Mouse (Mus musculus): ENCODE results near the gene Tgfbr3.

Gene Tgfbr3

DNA sequence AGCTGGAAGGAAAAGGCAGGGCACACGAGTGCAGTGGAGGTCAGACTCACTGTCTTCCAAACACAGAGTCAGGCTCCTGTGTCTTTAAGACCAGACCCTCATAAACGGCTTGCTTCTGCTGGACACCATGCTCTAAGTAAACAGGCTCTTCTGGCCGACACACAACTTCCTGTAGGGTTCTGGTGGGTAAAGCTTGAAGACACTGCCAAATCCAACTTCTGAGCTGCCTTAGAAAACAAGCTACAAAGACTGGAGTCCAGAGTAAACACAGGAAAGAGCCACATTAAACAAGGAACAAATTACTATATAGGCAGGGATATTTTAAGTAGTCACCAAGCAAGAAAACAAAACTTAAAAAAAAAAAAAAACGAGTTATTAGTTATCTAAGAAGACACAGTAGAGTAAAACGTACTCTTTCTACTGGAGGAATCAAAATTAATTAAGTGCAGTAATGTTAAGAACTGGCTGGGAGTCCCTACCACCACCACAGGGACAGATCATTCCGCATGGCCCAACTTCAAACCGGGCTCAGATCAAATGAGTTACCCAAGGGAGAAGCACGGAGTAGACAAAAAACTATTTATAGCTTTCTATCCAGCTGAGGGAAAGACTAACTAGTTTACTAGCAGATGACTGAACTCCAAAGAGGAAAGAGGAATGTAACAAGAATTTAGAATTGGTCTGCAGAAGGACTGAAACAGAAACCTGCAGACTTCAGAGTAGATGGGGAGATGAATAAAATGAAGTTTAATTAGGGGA, 86.4 kb downstream of the Tgfbr3 start:
- DNase-seq, result peak; percentile 93

DNA sequence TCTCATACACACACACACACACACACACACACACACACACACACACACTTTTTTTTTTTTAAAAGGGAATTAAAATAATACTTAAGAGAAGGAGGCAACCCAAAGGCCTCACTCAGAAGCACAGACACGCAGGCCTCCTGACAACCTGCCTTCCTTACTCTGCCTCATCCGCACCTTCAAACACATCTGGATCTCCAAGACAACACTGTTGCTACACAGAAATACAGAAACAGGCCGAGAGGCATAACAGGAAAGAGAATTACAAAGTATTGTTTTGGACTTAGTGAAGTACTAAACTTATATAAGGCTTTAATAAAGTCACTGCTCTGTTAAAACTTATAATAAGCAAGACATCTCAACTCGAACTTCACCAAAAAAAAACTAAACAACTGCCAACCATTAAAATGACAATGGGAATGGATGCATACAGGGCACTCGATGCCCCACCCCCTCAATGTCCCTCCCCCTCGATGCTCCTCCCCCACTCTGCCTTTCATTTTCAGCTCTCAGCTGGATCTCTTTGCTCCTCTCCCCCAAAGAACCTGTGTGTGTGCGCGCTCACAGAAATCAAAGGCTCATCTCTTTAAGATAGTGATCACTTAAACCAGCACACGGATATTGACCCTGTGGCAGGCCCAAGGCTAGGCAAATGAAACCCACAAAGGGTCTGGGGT, 87.8 kb downstream of the Tgfbr3 start:
- peak; percentile 79 for DNase-seq

DNA sequence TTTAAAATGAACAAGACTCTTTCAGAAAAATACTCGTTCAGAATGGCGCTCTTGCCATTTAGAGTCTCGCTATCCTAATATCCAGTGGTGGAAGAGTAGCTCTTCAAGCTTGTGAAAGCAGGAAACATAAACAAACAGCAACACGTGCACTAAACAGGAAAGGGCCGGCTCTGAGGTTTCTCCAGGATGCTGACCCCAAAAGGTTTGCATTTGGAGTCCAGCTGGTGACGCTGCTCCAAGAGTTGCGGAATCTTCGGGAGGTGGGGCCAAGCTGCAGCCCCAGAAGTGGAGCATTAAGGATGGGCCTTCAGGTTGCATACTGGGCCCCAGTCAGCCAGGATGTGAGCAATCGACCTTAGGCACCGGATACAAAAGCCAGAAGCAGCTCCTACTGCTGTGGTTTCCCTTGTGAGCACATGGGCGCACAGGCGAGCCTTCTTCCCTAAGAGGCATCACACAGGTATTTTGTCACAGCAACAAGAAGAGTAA, 88.5 kb downstream of the Tgfbr3 start:
- peak; percentile 97 for DNase-seq

DNA sequence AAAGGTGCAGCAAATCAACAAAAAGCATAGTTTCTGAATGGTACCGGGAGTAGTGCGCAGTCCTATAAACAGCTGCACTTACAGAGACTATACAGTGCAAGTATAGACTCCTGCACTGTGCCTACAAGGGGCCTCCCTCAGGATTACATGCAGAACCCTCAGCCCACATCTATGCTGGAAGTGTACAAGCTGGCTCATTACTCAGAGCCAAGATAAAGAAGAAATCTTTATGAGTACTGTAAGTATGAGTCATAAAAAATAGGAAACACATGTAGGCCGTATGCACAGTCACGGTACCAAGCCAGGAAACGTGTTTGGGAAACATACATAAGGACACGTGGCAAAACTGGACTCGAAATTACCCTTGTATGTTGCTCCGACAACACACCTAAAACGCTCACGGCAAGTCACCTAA, 89.2 kb downstream of the Tgfbr3 start:
- DNase-seq, result peak; percentile 76

DNA sequence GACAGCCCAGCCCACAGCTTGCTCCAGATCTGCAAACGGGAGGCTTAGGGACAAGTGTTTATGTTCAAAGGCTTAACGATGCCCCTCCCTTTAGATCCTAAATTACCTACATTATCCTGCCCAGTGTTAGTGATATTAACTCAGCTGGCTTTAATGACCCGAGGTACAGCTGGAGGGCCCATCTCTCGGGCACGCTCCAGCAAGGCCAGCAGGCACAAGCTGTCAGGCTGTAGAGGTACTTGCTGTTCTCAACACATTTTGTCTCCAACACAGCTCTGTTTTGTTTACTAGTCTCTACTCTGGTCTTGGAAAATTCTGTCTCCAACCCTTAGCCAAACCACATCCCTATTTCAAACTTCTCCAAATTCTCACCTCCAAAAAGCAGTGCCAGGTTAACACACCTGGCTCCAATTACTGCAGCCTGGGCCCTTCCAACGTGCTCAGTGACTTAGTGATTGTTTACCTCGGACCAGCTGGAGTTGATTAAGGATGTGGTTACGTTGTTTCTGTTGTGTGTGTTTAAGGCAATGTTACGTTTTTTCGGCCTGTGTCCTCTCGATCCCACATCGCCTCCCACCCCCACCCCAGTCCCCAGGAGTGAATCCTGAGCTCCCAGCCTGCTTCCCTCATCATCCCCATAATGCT, 93.6 kb downstream of the Tgfbr3 start:
- peak; percentile 94 for DNase-seq

DNA sequence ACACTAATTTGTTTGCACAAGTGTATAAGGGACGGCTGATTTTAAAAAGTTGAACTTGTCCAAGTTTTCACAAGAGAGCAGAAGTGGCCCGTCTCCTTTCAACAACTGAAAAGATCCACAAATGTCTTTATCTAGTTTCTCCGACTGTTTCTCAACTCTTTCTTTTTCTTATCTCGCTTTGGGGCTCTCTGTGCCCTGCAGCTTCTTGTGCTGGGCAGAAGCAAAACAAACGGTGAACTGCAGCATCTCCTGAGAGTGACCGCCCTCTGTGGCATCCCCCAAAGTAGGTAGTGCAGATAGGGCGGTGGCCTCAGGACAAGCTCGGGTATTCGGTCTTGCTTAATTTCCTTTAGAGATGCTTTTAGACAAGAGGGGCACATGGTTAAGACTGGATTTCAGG, 96.3 kb downstream of the Tgfbr3 start:
- DNase-seq, result peak; percentile 61

DNA sequence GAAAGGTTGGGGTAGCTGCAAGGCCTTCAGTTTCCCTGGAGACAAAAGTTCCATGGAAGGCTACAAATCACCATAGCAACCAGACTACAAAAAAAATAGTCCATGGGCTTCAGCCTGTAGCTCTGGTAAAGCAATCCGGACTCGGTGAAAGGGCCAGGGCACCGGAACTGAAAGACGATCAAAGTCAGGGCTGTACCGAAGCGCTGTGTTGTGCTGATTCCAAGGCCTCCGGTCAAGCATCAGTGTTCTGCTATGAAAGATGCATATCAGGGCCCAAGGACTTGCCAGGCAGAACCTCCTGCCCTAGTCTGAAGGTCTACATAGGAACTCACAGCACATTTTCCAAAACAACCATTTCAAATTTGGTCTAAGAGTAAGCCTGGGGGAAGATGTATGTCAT, 97.1 kb downstream of the Tgfbr3 start:
- DNase-seq, result peak; percentile 84

DNA sequence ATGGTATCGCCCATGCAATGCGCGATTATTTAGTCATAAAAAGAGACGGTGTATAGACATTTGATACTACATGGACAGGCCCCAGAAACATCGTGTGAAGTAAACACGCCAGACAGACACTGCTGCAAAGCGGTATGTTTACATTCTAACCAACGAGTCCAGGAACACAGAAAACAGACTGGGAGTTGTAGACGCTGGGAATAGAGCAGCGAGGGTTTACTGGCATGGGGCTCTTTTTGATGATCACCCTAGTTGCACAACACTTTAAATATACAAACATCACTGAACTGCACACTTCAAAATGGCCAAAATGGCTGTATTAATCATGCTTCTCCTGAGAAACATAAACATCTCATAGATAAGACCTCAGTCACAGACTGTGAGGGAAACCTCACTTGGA, 100.9 kb downstream of the Tgfbr3 start:
- peak; percentile 79 for DNase-seq

DNA sequence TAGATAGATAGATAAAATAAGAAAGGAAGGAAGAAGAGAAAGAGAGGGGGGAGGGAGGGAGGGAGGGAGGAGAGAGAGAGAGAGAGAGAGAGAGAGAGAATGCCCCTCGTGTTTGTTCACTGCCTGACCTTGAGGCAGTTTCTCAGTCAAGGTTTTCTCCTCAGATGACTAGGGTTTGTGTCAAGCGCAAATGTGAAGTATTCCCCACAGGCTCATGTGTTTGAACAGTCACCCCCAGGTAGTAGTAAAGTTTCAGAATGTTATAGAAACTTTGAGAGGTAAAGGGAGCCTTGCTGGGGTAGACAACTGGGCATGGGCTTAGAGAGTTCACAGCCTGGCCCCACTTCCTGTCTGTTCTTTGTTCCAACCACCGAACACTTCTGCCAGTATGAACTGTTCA, 103.2 kb downstream of the Tgfbr3 start:
- DNase-seq, result peak; percentile 31

DNA sequence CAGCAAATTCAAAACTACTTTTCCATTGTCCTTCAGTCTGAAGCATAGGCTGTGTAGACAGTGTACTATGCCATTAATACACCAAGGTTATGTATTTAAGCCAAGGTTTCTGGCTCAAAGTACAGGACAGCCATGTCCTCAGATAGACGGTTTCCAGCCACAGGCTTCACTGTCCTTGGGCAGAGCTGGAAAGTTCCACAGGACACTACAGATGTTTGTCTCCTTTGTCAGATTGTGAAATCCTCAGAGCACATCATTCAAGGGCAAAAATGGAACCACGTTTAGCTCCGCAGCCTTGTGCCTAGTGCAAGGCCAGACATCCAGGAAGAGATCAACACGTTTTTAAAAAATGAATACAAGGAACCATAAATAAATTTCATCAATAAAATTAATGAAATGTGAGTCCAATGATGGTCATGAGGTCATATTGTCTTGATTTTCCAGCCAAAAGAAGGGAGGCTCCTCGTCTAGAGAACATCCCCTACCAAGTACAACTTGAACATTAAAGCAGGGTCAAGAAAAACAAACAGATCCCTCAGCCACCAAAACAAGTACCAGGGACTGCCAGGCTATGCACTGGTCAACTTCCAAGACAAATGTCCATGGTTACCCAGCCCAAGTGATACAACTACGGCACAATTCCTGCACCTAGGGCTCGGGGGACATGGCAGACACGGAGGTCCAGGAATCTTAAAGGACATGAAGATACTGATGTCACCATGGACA, 105.1 kb downstream of the Tgfbr3 start:
- peak; percentile 94 for DNase-seq

DNA sequence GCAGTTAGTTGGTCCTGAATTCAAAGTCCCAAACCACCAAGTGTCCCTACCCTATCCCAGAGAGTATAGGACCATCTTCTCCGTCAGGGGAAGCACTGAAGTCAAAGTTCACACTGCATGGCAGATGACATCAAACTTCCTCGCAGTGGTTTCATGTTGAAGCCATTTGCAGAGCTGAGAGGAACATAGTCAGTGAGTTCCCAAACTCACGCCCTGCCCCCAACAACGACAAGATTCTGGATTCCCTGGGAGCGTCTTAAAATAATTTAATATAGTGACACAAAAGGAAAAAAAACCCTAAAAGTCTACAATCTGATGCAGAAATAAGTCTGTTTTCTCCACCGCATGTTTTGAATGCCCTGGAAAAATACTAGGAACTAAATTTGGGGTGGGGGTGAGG, 105.9 kb downstream of the Tgfbr3 start:
- peak; percentile 89 for DNase-seq

DNA sequence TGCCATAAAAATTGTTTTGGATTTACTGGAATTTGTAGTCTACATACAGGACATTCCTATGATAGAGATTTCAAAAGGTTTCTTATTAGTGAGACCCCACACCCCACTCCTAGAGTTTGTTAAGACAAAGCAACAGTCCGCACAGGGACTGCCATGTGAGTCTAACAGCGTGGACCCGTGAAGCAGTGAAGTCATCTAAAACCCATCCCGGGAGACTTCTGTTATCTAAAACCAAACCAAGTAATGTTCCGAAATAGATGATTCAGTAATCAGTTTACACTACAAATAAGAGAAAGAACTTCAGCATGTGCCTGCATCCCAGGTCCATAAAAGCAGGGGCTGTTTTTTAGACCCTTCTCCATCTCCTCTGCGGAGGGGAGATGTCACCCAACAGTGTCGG, 106.7 kb downstream of the Tgfbr3 start:
- peak; percentile 95 for DNase-seq

DNA sequence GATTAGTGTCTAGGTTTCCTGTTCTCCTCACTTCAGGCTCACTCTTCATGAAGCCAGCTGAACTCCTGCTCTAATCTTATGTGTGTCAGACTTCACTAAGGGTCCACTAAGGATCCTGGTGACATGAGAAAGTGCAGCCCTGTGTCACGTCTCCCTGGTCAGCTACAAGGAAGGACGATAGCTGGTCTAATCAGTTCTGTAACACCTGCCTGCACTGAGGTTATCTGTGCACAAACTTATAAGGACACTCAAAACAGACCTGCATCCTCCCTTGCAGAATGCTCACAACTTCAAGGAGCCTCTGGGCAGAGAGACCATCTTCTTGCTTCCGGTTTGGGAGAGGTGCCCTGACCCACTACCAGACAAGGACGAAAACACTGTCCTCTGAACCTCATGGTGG, 107.6 kb downstream of the Tgfbr3 start:
- DNase-seq, result peak; percentile 79

DNA sequence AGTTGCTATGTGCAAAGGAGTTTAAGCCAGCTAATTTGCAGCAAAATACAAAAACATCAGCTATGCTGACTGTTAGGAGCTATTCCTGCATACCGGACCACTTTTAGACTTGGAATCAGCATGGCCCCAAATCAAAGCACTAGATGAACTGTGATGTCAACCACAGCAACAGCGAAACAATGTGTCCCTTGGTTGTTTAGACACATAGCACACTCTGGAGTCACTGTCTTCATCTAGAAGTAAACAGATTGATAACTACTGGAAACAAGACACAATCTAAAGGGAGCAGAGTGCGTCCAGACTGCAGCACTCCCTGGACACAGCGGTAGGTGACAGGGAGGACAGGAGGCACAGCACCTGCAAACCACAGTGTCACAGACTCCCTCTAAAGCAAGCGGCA, 110.2 kb downstream of the Tgfbr3 start:
- DNase-seq, result peak; percentile 89

DNA sequence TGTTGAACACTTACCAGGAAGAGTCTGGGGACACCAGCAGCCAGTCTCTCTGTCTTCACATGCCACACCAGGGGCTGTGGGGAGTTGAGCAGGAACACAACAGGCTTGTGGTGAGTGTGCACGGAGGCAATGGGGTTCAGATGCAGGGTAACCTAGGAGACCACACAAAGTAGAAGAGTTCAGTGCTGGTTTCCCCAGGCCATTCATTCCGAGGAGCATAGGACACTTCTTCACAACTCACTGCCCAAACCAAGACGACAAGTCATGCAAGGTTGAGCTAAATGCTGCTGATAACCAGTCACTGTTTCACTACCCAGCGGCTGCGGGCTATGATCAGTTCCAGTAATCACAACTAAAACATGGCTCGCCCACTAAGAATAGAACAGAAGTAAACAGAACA, 111.6 kb downstream of the Tgfbr3 start:
- DNase-seq, result peak; percentile 89

DNA sequence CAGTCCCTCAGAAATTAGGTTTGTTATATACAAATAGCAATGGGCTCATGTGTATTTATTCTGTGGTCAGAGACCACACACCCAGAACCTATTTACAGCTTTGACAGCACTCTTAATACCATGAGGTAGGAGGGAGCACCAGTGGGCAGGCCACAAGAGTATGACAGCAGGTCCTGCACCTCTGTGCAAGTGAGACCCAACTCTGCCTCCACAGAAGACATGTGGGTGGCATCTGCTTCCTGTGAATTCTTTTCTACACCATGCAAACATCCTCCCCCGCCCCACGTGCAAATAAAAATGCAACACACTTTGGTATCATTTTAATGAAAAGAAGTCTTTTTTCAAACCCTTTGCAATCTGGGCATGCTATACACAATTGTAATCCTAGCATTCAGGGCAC, 112.2 kb downstream of the Tgfbr3 start:
- peak; percentile 89 for DNase-seq

DNA sequence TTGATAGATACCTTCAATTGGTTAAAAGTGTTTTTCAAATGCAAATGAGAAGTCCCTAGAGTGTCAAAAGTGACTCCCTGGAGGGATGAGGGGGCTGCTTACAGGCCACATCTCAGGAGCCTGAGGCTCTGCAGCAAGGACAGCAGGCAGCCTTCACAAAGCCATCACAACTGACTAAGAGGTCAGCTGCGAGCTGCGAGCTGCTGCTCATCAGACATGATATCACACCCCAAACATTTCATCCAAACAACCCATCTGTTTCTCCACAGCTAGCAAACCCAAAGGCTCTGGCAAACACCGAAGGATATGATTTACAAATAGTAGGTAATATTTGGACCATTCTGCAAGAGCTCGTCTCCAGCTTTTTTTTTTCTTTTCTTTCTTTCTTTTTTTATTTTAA, 112.6 kb downstream of the Tgfbr3 start:
- peak; percentile 89 for DNase-seq

DNA sequence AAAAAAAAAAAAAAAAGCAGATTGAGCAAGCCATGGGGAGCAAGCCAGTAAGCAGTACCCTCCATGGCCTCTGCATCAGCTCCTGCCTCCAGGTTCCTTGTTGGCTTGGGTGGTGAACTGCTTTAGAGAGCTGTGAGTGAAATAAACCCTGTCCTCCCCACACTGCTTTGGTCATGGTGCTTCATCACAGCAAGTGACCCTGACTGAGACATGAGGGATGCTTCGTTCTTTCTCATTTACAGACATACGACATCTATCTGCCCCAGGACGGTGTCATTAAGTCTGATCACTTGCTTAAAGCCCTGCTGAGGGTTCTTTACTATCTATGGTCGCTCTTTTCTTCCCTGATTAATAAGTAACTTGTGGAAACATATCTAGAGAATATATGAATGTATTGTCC, 113.2 kb downstream of the Tgfbr3 start:
- DNase-seq, result peak; percentile 66

DNA sequence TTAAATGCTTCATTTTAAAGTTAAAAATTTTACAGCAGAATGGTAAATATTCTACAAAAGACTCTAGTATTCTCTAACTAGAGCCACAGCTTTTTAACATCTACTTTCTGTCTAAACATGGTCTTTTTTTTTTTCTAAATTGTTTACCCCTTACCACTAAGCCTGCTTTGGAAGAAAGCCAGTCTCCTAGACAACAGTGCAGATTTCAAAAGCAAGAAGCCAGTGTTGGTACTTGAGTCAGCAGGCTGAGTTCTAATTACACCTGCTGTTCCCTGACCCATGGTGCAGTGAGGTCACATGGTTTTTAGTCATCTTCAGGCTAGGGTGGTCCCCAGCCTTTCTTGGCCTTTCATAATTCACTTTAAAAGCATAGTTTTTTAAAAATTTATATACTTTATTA, 115.2 kb downstream of the Tgfbr3 start:
- peak; percentile 60 for DNase-seq

DNA sequence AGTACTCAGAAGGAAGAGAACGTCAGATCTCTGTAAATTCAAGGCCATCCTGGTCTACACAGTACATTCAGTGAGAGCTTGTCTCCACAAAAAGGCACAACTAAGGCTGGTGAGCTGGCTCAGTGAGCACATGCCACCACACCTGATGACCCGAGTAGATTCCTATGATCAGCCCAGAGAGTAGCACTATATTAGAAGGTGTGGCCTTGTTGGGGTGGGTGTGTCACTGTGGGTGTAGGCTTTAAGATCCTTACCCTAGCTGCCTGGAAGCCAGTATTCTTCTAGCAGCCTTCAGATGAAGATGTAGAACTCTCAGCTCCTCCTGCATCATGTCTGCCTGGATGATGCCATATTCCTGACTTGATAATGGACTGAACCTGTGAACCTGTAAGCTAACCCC, 115.9 kb downstream of the Tgfbr3 start:
- peak; percentile 85 for DNase-seq

DNA sequence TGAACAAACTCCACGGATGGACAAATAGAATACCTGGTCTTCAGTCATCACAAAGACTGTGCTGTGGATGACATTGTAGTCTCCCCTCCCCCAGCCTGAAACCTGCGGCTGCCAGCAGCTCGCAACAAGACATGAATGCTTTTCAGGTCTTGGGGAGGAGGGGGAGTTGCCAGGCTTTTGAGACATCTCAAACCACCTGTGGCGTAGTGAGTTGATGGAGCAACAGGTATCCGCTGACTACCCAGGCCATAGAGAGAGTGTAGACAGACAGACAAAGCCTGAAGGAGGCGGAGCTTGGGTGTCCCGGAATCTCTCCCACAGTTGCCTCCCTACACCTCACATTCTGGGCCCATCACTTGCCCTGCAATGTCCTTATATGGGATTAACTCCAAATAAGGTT, 117.6 kb downstream of the Tgfbr3 start:
- peak; percentile 91 for DNase-seq

DNA sequence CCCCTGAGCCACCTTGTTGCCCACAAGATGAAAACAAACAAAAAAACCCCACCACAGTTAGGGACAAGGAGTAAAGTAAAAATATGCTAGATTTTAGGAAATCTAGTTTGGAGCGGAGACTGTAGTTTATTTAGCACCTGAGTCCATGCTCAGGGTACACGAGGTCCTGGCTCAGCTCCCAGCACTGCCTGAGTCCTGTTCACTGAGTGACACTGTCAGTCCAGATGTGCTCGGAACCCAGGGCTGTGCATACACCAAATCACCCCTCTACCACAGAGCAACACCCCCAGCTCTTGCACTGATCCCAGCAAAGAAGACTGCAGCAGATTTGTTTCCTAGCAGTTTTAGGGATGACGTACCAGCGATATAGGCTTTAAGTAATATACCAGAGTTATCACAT, 119.6 kb downstream of the Tgfbr3 start:
- peak; percentile 87 for DNase-seq

DNA sequence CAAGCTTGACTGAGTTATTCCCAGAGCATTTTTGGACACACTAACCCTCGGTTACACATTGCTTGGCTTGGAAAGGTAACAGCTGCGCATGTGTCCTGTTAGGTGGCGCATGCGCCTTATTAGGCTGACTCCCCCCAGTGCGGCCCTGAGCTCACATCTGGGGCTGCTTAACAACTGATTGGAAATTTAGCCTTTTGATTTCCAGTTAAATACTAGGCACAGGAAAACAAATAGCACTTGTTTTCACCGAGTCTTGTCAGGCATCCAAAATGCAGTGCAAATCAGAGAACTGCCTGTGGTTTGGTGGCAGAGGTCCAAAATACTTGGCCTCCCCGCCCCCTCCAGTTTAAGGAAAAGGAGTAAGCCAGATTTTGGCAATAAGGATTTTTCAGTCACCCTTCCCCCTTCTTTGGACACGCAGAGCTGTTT, 121.5 kb downstream of the Tgfbr3 start:
- DNase-seq, result peak; percentile 99
